Mouse (Mus musculus): ENCODE data around the gene Olfr1286. TPM values are rescaled to one million over a fixed set of nuclear protein-coding genes. Genes with fewer than 3 reads are reported as not detected.

Gene Olfr1286
- polyA plus RNA-seq (2014; fragmentation: Nextera tagmentation; extraction: Ambion mirVana), result not detected in 2 replicates

DNA sequence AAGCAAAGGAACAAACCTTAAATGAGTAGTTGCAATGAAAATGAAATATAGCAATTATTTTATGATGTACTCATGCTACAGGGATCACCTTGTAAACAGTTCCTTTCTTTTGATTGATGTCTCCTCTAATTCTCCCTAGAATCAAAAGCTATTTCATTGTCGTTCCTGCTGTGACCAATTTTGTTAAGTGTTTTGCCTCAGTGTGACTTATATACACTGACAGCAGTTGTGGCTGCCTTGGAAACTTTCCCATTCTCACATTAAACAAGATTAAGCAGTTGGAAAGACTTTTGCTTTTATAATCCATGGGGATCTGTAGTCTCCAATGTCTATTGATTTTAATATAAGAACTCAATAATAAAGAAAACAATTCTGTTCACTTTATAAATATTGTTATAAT lies at the start of gene Olfr1286:
Olfr1286 (minus strand) TSS at position 185 of the 400 bp plus-strand sequence.
- Histone ChIP-seq H3K9ac (no peak within 1 kb of the TSS), H3K36me3 (ENCODE audit: insufficient read depth) (no peaks in the 10 kb centered on the region), H3K4me2 (no peak within 1 kb of the TSS), H3K27ac (ENCODE audit: low read depth) (no peak within 1 kb of the TSS), H3K27me3 (ENCODE audit: insufficient read depth, low read length) (no peaks in the 10 kb centered on the region), H3K9me3 (ENCODE audit: low read depth, low read length) (no peaks in the 10 kb centered on the region), H3K4me3 (ENCODE audit: low read depth, low read length) (no peak within 1 kb of the TSS), H3K4me1 (ENCODE audit: insufficient read depth) (no peaks in the 10 kb centered on the region)
- no peak for ATAC-seq (ENCODE audit: insufficient read depth)
- no peak for DNase-seq
- WGBS, result 64% methylated on average over 1 of the region's 1 CpGs
- TF ChIP-seq CTCF (IDR thresholded peaks at IDR 0.05; ENCODE audit: low read depth), result no peak

- Histone ChIP-seq H3K27ac (ENCODE audit: low read depth) (no peak within 1 kb of the TSS), H3K36me3 (ENCODE audit: insufficient read depth) (no peaks in the 10 kb centered on the region), H3K9ac (no peak within 1 kb of the TSS), H3K4me1 (ENCODE audit: insufficient read depth) (no peaks in the 10 kb centered on the region), H3K9me3 (ENCODE audit: low read depth, low read length) (no peaks in the 10 kb centered on the region), H3K27me3 (ENCODE audit: insufficient read depth, low read length) (no peaks in the 10 kb centered on the region), H3K4me3 (ENCODE audit: low read depth, low read length) (no peak within 1 kb of the TSS), H3K4me2 (no peak within 1 kb of the TSS)
- ATAC-seq (ENCODE audit: insufficient read depth) (no peak), DNase-seq (no peak)
- 68% methylated on average over 1 of the region's 1 CpGs for WGBS
- TF ChIP-seq CTCF (IDR thresholded peaks at IDR 0.05; ENCODE audit: low read depth), result no peak
Measured at GRCm38 (mm10) chr2:111448842-111449241, 25.9 kb upstream of the Olfr1286 start, which contains the start of gene Olfr1287. TSS of gene Olfr1287 (plus strand) at chr2:111449142.

DNA sequence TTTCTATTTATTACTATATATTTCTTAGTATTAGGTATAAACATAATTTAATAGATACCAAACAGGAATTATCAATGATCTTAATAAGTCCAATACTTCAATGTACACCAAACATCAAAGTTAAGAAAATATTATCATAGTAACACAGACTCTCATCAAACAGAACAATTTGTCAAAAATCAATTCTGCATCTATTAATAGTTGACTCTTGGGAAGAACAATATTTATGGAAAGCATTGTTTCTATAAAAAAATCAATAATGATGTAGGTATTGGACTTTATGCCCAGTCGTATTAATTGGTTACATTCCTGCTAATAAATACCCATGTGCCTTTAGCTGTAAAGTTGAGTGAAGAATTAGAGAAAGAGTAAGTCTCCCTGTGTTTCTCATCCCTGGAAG lies 47.7 kb downstream of the Olfr1286 start, which contains the start of gene Olfr1284:
Olfr1284 (plus strand) TSS at position 301 of the 400 bp plus-strand sequence.
- no peak for TF ChIP-seq CTCF (IDR thresholded peaks at IDR 0.05; ENCODE audit: low read depth)
- Histone ChIP-seq H3K9me3 (ENCODE audit: low read depth, low read length) (no peaks in the 10 kb centered on the region), H3K9ac (no peak within 1 kb of the TSS), H3K4me1 (ENCODE audit: insufficient read depth) (no peaks in the 10 kb centered on the region), H3K27ac (ENCODE audit: low read depth) (no peak within 1 kb of the TSS), H3K27me3 (ENCODE audit: insufficient read depth, low read length) (no peaks in the 10 kb centered on the region), H3K4me2 (no peak within 1 kb of the TSS), H3K4me3 (ENCODE audit: low read depth, low read length) (no peak within 1 kb of the TSS), H3K36me3 (ENCODE audit: insufficient read depth) (no peaks in the 10 kb centered on the region)
- 88% methylated on average over 1 of the region's 1 CpGs for WGBS
- ATAC-seq (ENCODE audit: insufficient read depth) (no peak), DNase-seq (no peak)

Other genes with a start within 250 kb of the Olfr1286 start
- not detected in 2 replicates for gene 4930430A15Rik, start 193.5 kb downstream of the Olfr1286 start, polyA plus RNA-seq (2014; fragmentation: Nextera tagmentation; extraction: Ambion mirVana)
- gene Olfr1275, start 187.8 kb downstream of the Olfr1286 start, polyA plus RNA-seq (2014; fragmentation: Nextera tagmentation; extraction: Ambion mirVana), result not detected in 2 replicates
- gene Olfr1276, start 168.6 kb downstream of the Olfr1286 start, polyA plus RNA-seq (2014; fragmentation: Nextera tagmentation; extraction: Ambion mirVana), result not detected in 2 replicates
- gene Olfr1277, start 149.0 kb downstream of the Olfr1286 start, polyA plus RNA-seq (2014; fragmentation: Nextera tagmentation; extraction: Ambion mirVana), result not detected in 2 replicates
- not detected in 2 replicates for gene Olfr1278, start 133.0 kb downstream of the Olfr1286 start, polyA plus RNA-seq (2014; fragmentation: Nextera tagmentation; extraction: Ambion mirVana)
- gene Olfr1279, start 122.5 kb downstream of the Olfr1286 start, polyA plus RNA-seq (2014; fragmentation: Nextera tagmentation; extraction: Ambion mirVana), result not detected in 2 replicates
- not detected in 2 replicates for gene Olfr1280, start 109.1 kb downstream of the Olfr1286 start, polyA plus RNA-seq (2014; fragmentation: Nextera tagmentation; extraction: Ambion mirVana)
- not detected in 2 replicates for gene Olfr1281, start 96.6 kb downstream of the Olfr1286 start, polyA plus RNA-seq (2014; fragmentation: Nextera tagmentation; extraction: Ambion mirVana)
- gene Olfr1282, start 87.0 kb downstream of the Olfr1286 start, polyA plus RNA-seq (2014; fragmentation: Nextera tagmentation; extraction: Ambion mirVana), result not detected in 2 replicates
- gene Olfr1283, start 56.3 kb downstream of the Olfr1286 start, polyA plus RNA-seq (2014; fragmentation: Nextera tagmentation; extraction: Ambion mirVana), result not detected in 2 replicates
- gene Olfr1284, start 47.6 kb downstream of the Olfr1286 start, polyA plus RNA-seq (2014; fragmentation: Nextera tagmentation; extraction: Ambion mirVana), result not detected in 2 replicates
- not detected in 2 replicates for gene Olfr1287, start 26.0 kb upstream of the Olfr1286 start, polyA plus RNA-seq (2014; fragmentation: Nextera tagmentation; extraction: Ambion mirVana)
- not detected in 2 replicates for gene Olfr1288, start 51.0 kb upstream of the Olfr1286 start, polyA plus RNA-seq (2014; fragmentation: Nextera tagmentation; extraction: Ambion mirVana)
- gene Olfr1289, start 57.7 kb upstream of the Olfr1286 start, polyA plus RNA-seq (2014; fragmentation: Nextera tagmentation; extraction: Ambion mirVana), result not detected in 2 replicates
- not detected in 2 replicates for gene Olfr1290, start 70.7 kb upstream of the Olfr1286 start, polyA plus RNA-seq (2014; fragmentation: Nextera tagmentation; extraction: Ambion mirVana)
- not detected in 2 replicates for gene Olfr1291-ps1, start 74.1 kb upstream of the Olfr1286 start, polyA plus RNA-seq (2014; fragmentation: Nextera tagmentation; extraction: Ambion mirVana)
- not detected in 2 replicates for gene Olfr1293-ps, start 102.1 kb upstream of the Olfr1286 start, polyA plus RNA-seq (2014; fragmentation: Nextera tagmentation; extraction: Ambion mirVana)
- gene Olfr1294, start 117.2 kb upstream of the Olfr1286 start, polyA plus RNA-seq (2014; fragmentation: Nextera tagmentation; extraction: Ambion mirVana), result not detected in 2 replicates
- gene Olfr1295, start 146.6 kb upstream of the Olfr1286 start, polyA plus RNA-seq (2014; fragmentation: Nextera tagmentation; extraction: Ambion mirVana), result not detected in 2 replicates
- not detected in 2 replicates for gene Olfr1297, start 203.4 kb upstream of the Olfr1286 start, polyA plus RNA-seq (2014; fragmentation: Nextera tagmentation; extraction: Ambion mirVana)
- not detected in 2 replicates for gene Olfr1298, start 226.1 kb upstream of the Olfr1286 start, polyA plus RNA-seq (2014; fragmentation: Nextera tagmentation; extraction: Ambion mirVana)
- not detected in 2 replicates for gene Olfr1299, start 238.3 kb upstream of the Olfr1286 start, polyA plus RNA-seq (2014; fragmentation: Nextera tagmentation; extraction: Ambion mirVana)

Data from lung, embryonic 14.5 days (tissue).